Mouse (Mus musculus) 416B (cell line): ENCODE data around the gene Abhd6.

Experiments
- DNase-seq: peaks from one replicate; pipeline ENCODE4 v3.0.0; 2011; ENCODE audit warnings: low read depth

The Abhd6 gene

GRCm38 (mm10) chr14:7999435-7999834, 3.3 kb upstream of the Abhd6 start:
- no peak for DNase-seq

- no peak for DNase-seq
These were observed 2.5 kb upstream of the Abhd6 start for GRCm38 (mm10) chr14:8000247-8000646.

- DNase-seq, result peak; percentile 51
These were observed 1.6 kb upstream of the Abhd6 start for GRCm38 (mm10) chr14:8000831-8001685.

- DNase-seq, result peak; percentile 29
These were observed 480 bp downstream of the Abhd6 start for GRCm38 (mm10) chr14:8003093-8003670.

DNA sequence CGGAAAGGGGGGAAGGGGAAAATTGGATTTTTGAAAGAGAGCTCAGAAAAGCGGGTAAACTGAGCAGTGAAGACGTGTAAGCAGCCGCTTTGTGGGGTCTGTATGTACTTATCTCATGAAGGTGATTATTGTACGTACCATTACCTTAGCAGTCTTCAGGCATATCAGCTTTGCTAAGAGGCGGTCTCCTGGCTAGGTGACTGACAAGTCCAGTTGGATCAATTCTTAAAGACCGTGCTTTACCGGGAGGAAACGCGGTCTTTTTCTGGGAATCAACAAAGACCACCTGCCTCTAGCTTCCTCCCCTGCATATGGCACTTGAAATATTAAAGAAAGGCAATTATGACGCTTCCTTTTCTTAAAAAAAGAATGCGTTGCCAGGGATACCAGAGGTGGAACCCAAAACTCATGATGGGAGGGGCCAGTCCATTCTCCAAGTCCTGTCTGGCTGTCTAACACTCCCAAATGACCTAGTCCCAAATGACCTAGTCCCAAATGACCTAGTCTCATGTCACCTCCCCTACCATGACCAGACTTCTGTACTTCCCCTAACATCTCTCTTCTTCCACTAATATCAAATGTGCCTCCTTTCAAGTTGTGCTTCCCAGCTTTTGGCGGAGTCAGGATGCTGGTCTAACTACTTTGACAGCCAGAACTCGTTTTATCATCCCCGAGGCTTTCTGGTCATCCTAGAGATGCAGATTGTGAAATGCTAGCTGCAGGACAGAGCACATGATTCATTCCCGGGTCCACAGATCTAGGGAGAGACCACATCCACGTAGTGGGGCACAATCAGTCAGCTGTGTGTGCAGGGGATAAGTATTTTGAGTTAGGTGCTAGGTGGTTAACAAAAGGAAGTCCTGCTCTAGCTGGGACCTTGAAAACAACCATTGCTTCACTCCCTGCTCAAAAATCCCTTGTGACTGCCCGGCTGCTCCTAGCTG, 1.3 kb downstream of the Abhd6 start:
- peak; percentile 84 for DNase-seq

GRCm38 (mm10) chr14:8006061-8006460, 3.4 kb downstream of the Abhd6 start:
- peak; percentile 63 for DNase-seq

- DNase-seq, result peak; percentile 95
These were observed 4.4 kb downstream of the Abhd6 start for GRCm38 (mm10) chr14:8007084-8007483.

GRCm38 (mm10) chr14:8007486-8007885, 4.8 kb downstream of the Abhd6 start:
- DNase-seq, result peak; percentile 71

- DNase-seq, result no peak
These were observed 5.2 kb downstream of the Abhd6 start for GRCm38 (mm10) chr14:8007923-8008322.

DNA sequence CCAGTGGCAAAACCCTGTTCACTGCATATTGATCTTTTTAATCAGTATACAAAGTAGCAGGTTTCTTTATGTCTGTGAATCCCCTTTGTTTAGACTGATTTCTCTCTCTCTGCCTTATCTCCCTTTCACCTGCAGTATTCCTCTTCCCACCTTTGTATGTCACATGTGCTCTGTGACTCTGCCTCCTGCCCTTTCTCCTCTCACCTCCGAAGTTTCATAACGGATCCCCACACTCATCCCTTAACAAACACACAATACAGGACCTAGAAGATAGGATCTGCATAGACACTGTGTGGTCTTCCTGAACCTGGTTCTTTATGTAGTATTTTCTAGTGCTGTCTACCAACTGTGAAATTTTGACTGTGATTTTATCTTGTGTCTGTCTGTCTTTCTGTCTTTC, 8.6 kb downstream of the Abhd6 start:
- no peak for DNase-seq

GRCm38 (mm10) chr14:8011938-8012337, 9.2 kb downstream of the Abhd6 start:
- DNase-seq, result no peak

DNA sequence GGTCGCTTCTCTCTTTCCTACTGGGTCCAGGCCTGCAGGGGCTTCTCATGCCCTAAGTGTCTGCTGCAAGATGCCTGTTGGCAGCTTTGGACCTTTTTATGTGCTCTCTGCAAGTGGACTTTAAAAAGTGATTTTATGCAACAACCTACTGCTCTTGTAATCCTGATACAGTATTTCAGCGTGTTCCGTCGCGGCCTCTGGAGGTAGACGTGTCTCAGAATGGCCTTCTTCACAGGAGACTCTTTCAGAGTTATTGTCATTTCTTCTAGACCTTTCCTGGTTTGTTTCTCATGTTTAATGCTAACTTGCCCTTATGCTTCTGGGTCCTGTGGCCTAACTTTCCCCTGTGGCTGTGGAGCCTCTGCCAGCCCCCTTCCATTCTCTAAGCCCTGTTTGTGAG, 13.1 kb downstream of the Abhd6 start:
- no peak for DNase-seq

GRCm38 (mm10) chr14:8016276-8016675, 13.6 kb downstream of the Abhd6 start:
- DNase-seq, result peak; percentile 36

DNA sequence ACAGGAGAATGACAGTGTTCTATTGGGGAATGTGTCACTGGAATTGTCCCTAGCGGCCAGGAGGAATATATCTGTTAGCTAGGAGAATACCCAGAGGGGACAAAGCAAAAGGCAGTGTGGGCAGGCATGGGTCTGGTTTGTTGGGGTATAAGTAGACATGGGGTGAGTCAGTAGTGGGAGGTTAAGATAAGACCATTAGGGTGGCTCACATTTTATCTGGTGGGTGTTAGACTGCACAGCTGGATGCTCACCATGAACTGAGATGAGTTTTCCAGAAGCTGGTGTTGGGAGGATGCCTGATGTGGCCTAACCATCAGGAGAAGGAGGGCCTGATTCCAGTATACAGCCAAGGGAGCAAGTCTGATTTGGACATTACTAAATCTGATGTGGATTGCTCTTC, 14.2 kb downstream of the Abhd6 start:
- DNase-seq, result no peak

DNA sequence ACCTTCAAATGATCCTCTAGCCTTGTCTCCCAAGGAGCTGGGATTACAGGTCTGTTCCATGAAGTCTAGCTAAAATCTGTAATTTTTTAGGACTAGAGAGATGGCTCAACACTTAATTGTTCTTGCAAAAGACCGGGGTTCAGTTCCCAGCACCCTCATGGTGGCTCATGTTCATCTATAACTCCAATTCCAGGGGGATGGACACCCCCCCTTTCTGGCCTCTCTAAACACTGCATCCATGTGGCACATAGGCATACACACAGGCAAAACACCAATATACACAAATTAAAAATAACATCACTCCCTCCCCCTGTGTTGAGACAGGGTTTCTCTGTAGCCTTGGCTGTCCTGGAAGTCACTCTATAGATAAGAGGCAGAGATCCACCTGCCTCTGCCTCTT, 17.3 kb downstream of the Abhd6 start:
- no peak for DNase-seq

DNA sequence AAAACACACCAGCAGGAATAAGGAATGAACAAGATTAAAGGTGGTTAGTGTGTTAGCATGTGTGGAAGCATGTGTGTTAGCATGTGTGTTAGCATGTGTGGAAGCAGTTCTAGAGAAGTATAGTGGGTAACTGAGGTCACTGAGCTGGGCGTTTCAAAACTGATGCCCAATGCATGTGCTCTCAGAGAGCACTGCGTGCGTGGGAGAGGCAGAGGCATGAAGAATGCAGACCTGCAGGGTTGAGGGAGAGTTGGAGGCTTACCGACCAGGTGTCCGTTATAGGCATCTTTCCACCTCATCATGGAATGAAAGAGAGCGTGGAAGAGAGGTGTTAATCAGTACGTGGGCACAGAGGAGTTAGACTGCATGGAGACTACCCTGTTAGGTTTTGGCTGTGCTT, 17.8 kb downstream of the Abhd6 start:
- DNase-seq, result no peak

GRCm38 (mm10) chr14:8024469-8024868, 21.8 kb downstream of the Abhd6 start:
- DNase-seq, result no peak

- DNase-seq, result no peak
These were observed 22.2 kb downstream of the Abhd6 start for GRCm38 (mm10) chr14:8024936-8025335.

GRCm38 (mm10) chr14:8026769-8027531, 24.2 kb downstream of the Abhd6 start:
- peak; percentile 91 for DNase-seq

GRCm38 (mm10) chr14:8028086-8028485, 25.4 kb downstream of the Abhd6 start:
- no peak for DNase-seq

- DNase-seq, result no peak
These were observed 27.1 kb downstream of the Abhd6 start for GRCm38 (mm10) chr14:8029752-8030151.

GRCm38 (mm10) chr14:8030535-8030934, 27.8 kb downstream of the Abhd6 start:
- no peak for DNase-seq
